Mouse (Mus musculus) cerebellum, postnatal 36 days (tissue): ENCODE measurements at regions not wholly inside any gene's neighbourhood (a gene's known extent, or its start where the extent isn't known, plus 50 kb on each side); places are given as distances from the start of the nearest gene placed in this dataset.

Experiments
- DNase-seq, 2 experiments: peaks; one replicate each; pipeline ENCODE4 v3.0.0; 2021 to 2022; ENCODE audit warnings: mixed read lengths in 2 of 2

- DNase-seq = no peak
These were observed 56.1 kb downstream of the Foxi3 start for GRCm38 (mm10) chr6:71012436-71012822.

DNA sequence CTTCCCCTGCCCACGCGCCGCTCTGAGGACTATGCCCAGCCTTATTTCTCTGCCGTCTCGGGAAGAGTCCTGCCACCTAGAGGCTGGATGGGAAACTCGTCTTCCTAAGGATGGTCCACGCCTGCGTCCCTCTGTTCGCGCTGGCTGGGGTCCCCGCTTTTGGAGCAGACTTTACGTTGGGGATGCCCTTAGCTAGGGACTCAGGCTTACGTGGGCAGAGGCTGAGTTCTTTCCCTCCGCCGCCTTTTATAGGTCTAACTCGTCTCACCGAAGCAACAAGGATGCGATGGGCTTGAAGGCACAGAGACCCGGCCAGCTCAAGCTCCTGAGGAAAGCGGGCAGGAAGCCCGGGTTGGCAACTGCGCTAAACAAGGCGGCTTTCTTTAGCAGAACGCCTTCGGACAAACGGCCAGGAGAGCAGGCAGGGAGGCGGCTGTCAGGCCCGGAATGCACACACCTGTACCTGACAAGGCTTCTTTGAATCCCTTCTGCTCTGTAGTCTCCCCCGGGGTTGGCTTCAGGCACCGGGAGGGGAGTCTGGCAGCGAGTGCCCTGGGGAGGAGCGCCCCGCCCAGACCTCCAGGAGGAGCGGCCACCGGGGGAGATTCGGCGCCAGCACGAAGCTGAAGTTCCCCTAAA lies 56.6 kb downstream of the Foxi3 start:
- peak; percentile 59 to 61 for DNase-seq

DNA sequence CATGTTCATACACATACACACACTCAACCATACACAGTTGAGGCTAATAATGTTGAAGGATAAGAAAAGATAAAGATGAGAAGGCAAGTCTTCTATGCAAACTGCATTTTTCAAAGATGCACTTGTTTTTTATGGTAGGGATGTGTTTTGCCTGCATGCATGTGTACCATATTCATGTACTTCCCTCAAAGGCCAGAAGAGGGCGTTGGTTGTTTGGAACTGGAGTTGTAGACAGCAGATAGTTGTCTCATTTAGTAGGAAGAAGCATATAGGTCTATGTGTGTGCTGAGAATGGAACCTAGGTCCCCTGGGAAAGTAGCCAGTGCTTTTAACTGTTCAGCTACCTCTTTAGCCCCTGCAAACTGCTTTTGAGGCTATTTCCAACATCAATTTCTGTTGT lies 60.1 kb downstream of the Foxi3 start:
- DNase-seq = no peak

- DNase-seq = no peak
These were observed 65.0 kb downstream of the Foxi3 start for GRCm38 (mm10) chr6:71021353-71021752.

GRCm38 (mm10) chr6:71025472-71025871 lies 69.1 kb downstream of the Foxi3 start:
- DNase-seq = no peak

DNA sequence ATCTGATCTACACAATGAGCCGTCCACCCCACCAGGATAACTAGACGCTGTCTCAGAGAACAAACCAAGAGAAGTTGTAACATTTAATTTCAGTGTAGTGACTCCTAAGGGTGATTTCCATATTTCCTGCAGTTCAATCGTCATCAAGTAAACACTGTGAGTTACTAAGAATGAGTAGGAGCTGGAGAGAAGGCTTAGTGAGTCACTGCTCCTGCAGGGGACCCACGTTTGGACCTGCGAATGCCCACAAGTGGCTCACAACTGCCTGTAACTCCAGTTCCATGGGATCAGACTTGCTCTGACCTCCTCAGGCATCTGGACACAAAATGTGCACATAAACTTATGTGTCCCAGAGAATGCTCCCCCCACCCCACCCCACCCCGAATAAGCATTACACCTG lies 73.3 kb downstream of the Foxi3 start:
- no peak for DNase-seq

DNA sequence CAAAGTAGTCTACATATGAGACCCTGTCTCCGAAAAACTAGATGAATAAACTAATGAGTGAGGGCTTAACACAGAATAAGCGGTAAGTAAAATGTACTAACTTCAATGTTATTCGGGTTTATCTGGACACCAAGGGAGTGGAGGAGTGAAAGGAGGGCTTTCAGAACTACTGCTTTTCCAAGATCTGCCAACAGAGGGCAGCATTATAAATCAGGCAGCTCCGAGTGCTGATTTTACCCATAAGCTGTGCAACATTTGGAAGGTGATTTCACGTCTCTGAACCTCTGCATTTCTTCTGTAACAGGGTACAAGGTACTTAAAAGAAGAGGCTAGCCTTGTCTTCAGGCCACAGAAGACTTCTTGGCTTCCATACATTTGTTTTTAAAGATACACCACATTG lies 74.2 kb downstream of the Foxi3 start:
- peak; percentile 6 to 36 for DNase-seq

GRCm38 (mm10) chr6:71044241-71044640 lies 87.9 kb downstream of the Foxi3 start:
- no peak for DNase-seq

DNA sequence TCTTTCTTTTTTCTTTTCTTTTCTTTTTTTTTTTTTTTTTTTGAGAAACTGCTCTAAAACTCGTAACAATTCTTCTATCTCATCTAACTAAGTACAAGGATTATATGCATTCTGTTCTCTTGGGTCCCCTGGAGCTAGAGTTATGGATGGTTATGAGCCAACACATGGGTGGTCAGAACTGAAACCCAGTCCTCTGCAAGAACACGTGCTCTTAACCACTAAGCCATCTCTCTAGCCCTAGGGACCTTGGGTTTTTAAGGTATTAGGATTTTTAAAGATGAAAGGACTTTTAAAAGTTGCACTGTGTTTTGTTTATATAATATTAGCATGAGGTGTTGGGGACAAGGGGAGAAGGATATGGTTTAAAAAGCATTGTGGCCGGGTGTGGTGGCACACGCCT lies 88.9 kb downstream of the Foxi3 start:
- no peak for DNase-seq

- DNase-seq = peak in 1 of 2 experiments; percentile 14
These were observed 92.1 kb downstream of the Foxi3 start for GRCm38 (mm10) chr6:71048199-71049094.

- DNase-seq = no peak
These were observed 93.9 kb downstream of the Foxi3 start for GRCm38 (mm10) chr6:71050248-71050647.

DNA sequence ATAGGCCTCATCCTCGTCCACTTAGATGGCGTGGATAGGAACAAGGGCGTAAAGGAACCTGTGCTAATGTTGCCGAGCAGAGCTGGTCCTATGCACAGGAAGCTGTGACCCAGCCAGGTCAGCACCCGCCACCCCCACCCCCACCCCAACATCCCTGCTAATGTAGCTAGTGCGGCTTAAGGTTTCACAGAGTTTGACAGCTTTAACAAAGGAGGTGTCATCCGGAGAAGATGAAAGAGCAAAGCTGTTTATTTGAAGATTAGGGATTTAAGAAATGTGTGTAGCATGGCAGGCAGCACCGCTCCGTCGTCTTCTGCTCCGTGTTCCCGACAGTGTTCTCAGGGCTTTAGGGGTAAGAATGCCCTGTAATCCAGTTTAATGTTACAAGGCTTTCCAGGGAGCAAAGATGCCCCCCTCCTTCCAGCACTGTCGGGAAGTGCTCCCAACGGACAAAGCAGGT lies 93.5 kb downstream of the Thnsl2 start:
- DNase-seq = no peak

DNA sequence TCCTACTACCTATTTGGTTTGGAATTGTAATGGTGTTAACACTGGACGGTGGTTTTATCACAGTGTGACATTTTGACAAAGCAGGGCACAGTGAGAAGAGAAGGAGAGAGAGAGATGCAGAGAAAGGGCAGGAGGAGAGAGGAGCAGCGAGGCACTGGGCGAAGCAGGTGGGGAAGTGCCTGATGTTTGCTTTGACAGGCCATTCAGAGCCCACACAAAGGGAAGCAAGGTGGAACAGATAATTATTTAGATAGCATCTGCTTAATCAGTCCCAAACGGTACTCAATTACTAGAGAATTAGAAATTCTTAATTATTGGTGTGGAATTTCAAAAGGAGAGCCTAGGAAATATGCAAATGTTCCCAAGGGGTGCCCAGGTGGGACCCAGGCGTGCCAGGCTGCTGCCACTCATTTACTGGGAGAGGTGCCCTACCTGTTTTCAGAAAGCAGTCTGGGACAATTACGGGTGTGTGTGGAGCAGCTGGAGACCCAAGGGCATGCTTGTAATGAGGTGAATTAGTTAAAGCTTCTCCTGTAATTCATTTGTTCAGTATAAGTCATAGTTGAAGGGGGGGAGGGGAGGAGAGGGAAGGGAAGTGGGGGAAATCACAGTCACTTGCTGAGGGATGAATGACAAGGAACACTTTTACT lies 86.9 kb downstream of the Thnsl2 start:
- no peak for DNase-seq

GRCm38 (mm10) chr6:71060116-71060515 lies 84.1 kb downstream of the Thnsl2 start:
- no peak for DNase-seq

DNA sequence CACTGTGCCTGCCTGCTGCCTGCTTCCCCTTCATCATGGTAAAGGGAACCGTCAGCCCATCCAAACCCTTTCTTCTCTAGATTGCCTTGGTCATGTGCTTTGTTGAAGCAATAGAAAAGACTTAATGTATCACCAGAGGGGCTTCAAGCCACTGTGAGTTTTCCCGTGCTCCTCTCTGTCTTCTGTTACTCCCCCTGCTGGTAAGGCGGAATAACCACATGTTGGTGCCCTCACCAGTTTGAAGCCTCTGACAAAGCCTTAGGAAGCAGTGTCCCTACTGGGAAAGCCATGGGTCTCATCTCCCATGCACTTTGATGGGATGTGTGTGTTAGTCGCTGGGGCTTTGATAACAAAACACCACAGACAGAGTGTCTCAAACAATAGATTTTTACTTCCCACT lies 81.3 kb downstream of the Thnsl2 start:
- no peak for DNase-seq

DNA sequence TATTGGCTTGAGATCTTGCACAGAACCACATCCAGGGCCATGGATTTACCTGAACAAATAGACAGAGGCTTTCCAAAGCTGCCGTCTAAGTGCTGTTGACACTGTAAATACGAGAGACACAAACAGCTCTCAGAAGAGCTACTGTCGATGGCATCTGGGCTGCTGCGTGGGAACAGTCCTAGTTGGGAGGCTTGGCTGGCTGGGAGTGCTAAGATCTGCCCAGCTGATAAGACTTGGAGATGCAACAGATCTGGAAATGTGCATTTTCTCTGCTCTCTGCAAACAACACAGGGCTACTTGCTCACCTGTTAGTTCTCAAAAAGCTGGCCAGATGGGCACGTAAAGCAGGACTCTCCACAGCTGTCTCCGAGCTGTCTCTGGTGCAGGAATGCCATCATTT lies 78.8 kb downstream of the Thnsl2 start:
- DNase-seq = no peak

DNA sequence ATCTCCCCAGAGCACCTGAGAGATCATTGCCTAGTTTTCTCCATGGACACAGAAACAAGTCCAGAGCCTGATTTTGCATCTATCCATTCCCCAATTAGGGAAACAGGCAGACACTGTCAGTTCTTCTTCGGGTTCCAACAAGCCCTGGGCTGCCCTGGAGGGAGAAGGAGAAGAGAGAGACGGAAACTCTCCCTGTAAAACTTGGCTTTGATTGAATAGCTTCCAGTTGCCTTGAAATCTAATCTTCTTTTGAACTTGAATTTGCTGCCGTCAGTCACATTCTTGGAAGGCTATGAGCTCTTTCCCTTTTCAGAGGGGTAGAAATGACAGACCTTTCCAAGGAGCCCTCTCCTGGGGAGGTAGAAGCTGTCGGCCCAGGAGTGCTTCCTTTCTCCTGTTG lies 75.0 kb downstream of the Thnsl2 start:
- no peak for DNase-seq

- no peak for DNase-seq
These were observed 69.4 kb downstream of the Thnsl2 start for GRCm38 (mm10) chr6:71074789-71075191.
